Mouse (Mus musculus) ES-E14 (cell line): ENCODE measurements around the gene Ergic1.

ENCODE experiments used
- CHD2 ChIP-seq: IDR thresholded peaks from 2 replicates; pipeline ENCODE4 v1.6.1; 2014; ENCODE audit warnings: mild to moderate bottlenecking, low read depth, low read length, inconsistent platforms
- HCFC1 ChIP-seq: IDR thresholded peaks from 2 replicates; pipeline ENCODE4 v1.6.1; 2012; ENCODE audit warnings: low read length, inconsistent platforms, borderline replicate concordance; ENCODE audit not compliant: insufficient read depth
- ZC3H11A ChIP-seq: IDR thresholded peaks from 2 replicates; pipeline ENCODE4 v1.6.1; 2012; ENCODE audit warnings: low read depth, mild to moderate bottlenecking, inconsistent platforms, low read length, borderline replicate concordance
- ZNF384 ChIP-seq: IDR thresholded peaks from 2 replicates; pipeline ENCODE4 v1.6.1; 2012; ENCODE audit warnings: low read depth, low read length, inconsistent platforms

- TF ChIP-seq HCFC1 (no peak), ZNF384 (no peak), ZC3H11A (no peak), CHD2 (no peak)
Measured at GRCm38 (mm10) chr17:26699819-26700616, 138.7 kb downstream of the Ergic1 start.
